Mouse (Mus musculus) limb, embryonic 15.5 days (tissue): ENCODE data around the gene Hist1h2ah. TPM values are rescaled to one million over a fixed set of nuclear protein-coding genes. Genes with fewer than 3 reads are reported as not detected.

Source experiments
- ATAC-seq: fragments of 200-750 bp; cut with Nextera tagmentation; 2 replicates; pipeline ENCODE4 v1.8.0; 2017; ENCODE audit warnings: low read depth, moderate TSS enrichment; ENCODE audit not compliant: insufficient number of reproducible peaks, low FRiP score, low TSS enrichment
- H3K27ac ChIP-seq: fragments of 300-500 bp; sonication (generic); 2 replicates; pipeline ENCODE4 v1.5.1; 2015; ENCODE audit warnings: moderate library complexity, mild to moderate bottlenecking, inconsistent platforms
- H3K27me3 ChIP-seq: fragments of 300-500 bp; sonication (generic); 2 replicates; pipeline ENCODE4 v1.6.1; 2015; ENCODE audit warnings: inconsistent platforms
- H3K36me3 ChIP-seq: fragments of 300-500 bp; sonication (generic); 2 replicates; pipeline ENCODE4 v1.6.1; 2015; ENCODE audit warnings: inconsistent platforms
- H3K4me1 ChIP-seq: fragments of 300-500 bp; sonication (generic); 2 replicates; pipeline ENCODE4 v1.6.1; 2015; ENCODE audit warnings: inconsistent platforms
- H3K4me2 ChIP-seq: fragments of 300-500 bp; sonication (generic); 2 replicates; pipeline ENCODE4 v1.6.1; 2015; ENCODE audit warnings: mild to moderate bottlenecking, inconsistent platforms
- H3K4me3 ChIP-seq: fragments of 300-500 bp; sonication (generic); 2 replicates; pipeline ENCODE4 v1.5.1; 2015; ENCODE audit warnings: mild to moderate bottlenecking, inconsistent platforms
- H3K9ac ChIP-seq: fragments of 300-500 bp; sonication (generic); 2 replicates; pipeline ENCODE4 v1.6.1; 2015; ENCODE audit warnings: inconsistent platforms
- H3K9me3 ChIP-seq: fragments of 300-500 bp; sonication (generic); 2 replicates; pipeline ENCODE4 v1.6.1; 2016; ENCODE audit warnings: inconsistent platforms
- WGBS: fragments of 180-500 bp; shearing (Covaris S2); methylation state at CpG from one replicate; pipeline ENCODE4 v1.1.7; 2015; 5-methylcytosine and 5-hydroxymethylcytosine counted together
- polyA plus RNA-seq: library from polyadenylated mRNA; unstranded; fragments of >200 nt; fragmentation: Nextera tagmentation; extraction: Ambion mirVana; gene quantifications from 2 replicates; pipeline ENCODE4 v1.2.1, GENCODE M21; 2015

Gene Hist1h2ah
- polyA plus RNA-seq, 1 experiment from 2014 or later: 7.2 TPM

GRCm38 (mm10) chr13:22036986-22037385, 1.6 kb upstream of the Hist1h2ah start:
- no peak for ATAC-seq
- no peaks in the 10 kb centered on the region for H3K27me3 ChIP-seq
- peaks cover 28% of the 10 kb centered on the region for H3K4me1 ChIP-seq
- peak overlapping the region; percentile 74 for H3K27ac ChIP-seq
- H3K36me3 ChIP-seq: no peaks in the 10 kb centered on the region
- H3K9me3 ChIP-seq: no peaks in the 10 kb centered on the region
- H3K4me3 ChIP-seq: peak overlapping the region; percentile 43
- H3K9ac ChIP-seq: no peak overlapping the region
- WGBS: 54% methylated on average over 3 of the region's 3 CpGs
- peak overlapping the region; percentile 52; the same call in 1 of the 2 replicates for H3K4me2 ChIP-seq

GRCm38 (mm10) chr13:22036149-22036956, 985 bp upstream of the Hist1h2ah start:
- H3K36me3 ChIP-seq: no peaks in the 10 kb centered on the region
- peak overlapping the region; percentile 74 for H3K27ac ChIP-seq
- peak overlapping the region; percentile 52 for H3K4me2 ChIP-seq
- WGBS: 2% methylated on average over 23 of the region's 23 CpGs
- no peaks in the 10 kb centered on the region for H3K27me3 ChIP-seq
- peak overlapping the region; percentile 43 for H3K4me3 ChIP-seq
- no peak for ATAC-seq
- no peaks in the 10 kb centered on the region for H3K9me3 ChIP-seq
- 0 out of 2 replicates have a peak overlapping the region, but pooled peaks have one; percentile 18 for H3K9ac ChIP-seq
- H3K4me1 ChIP-seq: peaks cover 26% of the 10 kb centered on the region

DNA sequence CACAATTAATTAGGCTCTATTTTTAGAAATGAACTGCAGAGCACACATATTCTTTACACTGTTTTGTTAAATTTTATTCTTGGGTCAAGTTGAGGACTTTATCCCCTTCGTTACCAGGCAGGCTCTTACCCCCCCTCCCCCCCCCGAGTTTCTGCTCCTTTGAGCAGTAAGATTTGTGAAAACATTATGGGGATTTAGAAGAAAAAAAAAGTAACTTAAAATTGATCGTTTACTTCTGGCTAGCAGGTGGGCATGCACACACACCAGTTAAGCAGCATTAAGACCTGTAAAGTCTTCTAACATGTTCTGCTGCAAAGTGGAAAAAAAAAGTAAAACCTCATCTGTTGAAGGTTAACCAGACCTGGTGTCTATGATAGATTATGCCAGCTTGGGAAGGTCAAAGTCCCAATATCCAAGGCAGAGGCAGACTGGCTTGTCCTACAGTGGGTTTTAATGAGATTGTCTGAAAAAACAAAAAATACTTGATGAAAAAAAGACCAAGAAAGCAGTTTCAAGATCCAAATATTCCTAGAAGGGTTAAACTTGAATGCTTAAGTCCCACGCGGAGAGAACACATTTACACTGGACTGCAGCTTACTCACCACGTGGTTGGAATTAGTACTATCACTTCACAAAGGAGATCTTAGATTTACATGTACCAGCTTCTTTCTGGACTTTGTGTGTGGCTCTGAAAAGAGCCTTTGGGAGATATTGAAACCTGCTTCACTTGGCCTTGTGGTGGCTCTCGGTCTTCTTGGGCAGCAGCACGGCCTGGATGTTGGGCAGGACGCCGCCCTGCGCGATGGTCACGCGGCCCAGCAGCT, 713 bp downstream of the Hist1h2ah start:
- H3K36me3 ChIP-seq: no peaks in the 10 kb centered on the region
- H3K27me3 ChIP-seq: no peaks in the 10 kb centered on the region
- under 1% methylated on average over 14 of the region's 14 CpGs for WGBS
- no peaks in the 10 kb centered on the region for H3K9me3 ChIP-seq
- peaks cover 15% of the 10 kb centered on the region for H3K4me1 ChIP-seq
- no peak for ATAC-seq
- peak overlapping the region; percentile 52 for H3K4me2 ChIP-seq
- H3K9ac ChIP-seq: 0 out of 2 replicates have a peak overlapping the region, but pooled peaks have one; percentile 14
- H3K4me3 ChIP-seq: peak overlapping the region; percentile 43
- H3K27ac ChIP-seq: peak overlapping the region; percentile 77

- Histone ChIP-seq H3K27me3 (no peaks in the 10 kb centered on the region), H3K4me2 (peak overlapping the region; percentile 52; the same call in 1 of the 2 replicates), H3K36me3 (no peaks in the 10 kb centered on the region), H3K4me3 (peak overlapping the region; percentile 43; the same call in 1 of the 2 replicates), H3K27ac (no peak overlapping the region), H3K9ac (no peak overlapping the region), H3K4me1 (peaks cover 15% of the 10 kb centered on the region), H3K9me3 (no peaks in the 10 kb centered on the region)
- 40% methylated on average over 5 of the region's 5 CpGs for WGBS
- ATAC-seq: no peak
Observed at GRCm38 (mm10) chr13:22033741-22034442, 1.5 kb downstream of the Hist1h2ah start.

DNA sequence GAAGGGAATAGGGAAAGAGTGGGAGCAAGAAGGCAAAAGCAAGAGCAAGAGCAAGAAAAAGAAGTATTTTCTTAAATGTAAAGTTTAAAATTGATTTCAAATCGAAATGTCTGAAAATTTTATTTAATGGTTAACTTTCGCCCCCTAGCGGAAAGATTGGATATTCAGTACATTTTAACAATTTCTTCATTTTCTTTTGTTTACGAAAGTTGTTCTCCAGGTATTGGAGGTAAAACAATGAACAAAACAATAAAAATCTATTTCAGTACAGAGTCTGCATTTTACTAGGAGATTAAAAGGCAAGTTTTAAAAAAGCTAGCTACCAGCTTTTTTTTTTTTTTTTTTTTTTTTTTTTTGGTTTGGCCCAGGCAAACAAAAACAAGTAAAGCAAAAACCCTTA, 4.9 kb downstream of the Hist1h2ah start:
- 9% methylated on average over 4 of the region's 4 CpGs for WGBS
- no peaks in the 10 kb centered on the region for H3K27me3 ChIP-seq
- ATAC-seq: no peak

GRCm38 (mm10) chr13:22029928-22030327, 5.4 kb downstream of the Hist1h2ah start:
- Histone ChIP-seq H3K27ac (no peak overlapping the region), H3K4me3 (no peak overlapping the region), H3K9ac (no peak overlapping the region), H3K9me3 (no peaks in the 10 kb centered on the region), H3K4me1 (peaks cover 10% of the 10 kb centered on the region), H3K4me2 (no peak overlapping the region), H3K27me3 (no peaks in the 10 kb centered on the region), H3K36me3 (no peaks in the 10 kb centered on the region)
- 37% methylated on average over 8 of the region's 8 CpGs for WGBS
- no peak for ATAC-seq

More for the DNA sequence above, 4.9 kb downstream of the Hist1h2ah start:
- H3K27ac ChIP-seq: no peak overlapping the region
- no peaks in the 10 kb centered on the region for H3K9me3 ChIP-seq
- no peak overlapping the region for H3K4me3 ChIP-seq
- no peak overlapping the region for H3K9ac ChIP-seq
- peaks cover 12% of the 10 kb centered on the region for H3K4me1 ChIP-seq
- H3K36me3 ChIP-seq: no peaks in the 10 kb centered on the region
- no peak overlapping the region for H3K4me2 ChIP-seq

GRCm38 (mm10) chr13:22028673-22029460, 6.5 kb downstream of the Hist1h2ah start:
- peak overlapping the region; percentile 51; the same call in 1 of the 2 replicates for H3K9ac ChIP-seq
- peak; percentile 76 for ATAC-seq
- H3K9me3 ChIP-seq: no peaks in the 10 kb centered on the region
- no peaks in the 10 kb centered on the region for H3K36me3 ChIP-seq
- no peaks in the 10 kb centered on the region for H3K27me3 ChIP-seq
- peak overlapping the region; percentile 51 for H3K4me3 ChIP-seq
- H3K27ac ChIP-seq: peak overlapping the region; percentile 88
- WGBS: 1% methylated on average over 40 of the region's 40 CpGs
- 0 out of 2 replicates have a peak, but pooled peaks cover 4% of the 10 kb centered on the region for H3K4me1 ChIP-seq
- peak overlapping the region; percentile 52 for H3K4me2 ChIP-seq

- Histone ChIP-seq H3K27ac (peak overlapping the region; percentile 44; the same call in 1 of the 2 replicates), H3K4me1 (peaks cover 7% of the 10 kb centered on the region; the same call in 1 of the 2 replicates)
- peak; percentile 60; the same call in 1 of the 2 replicates for ATAC-seq
Observed at GRCm38 (mm10) chr13:22026058-22027031, 9.0 kb downstream of the Hist1h2ah start.

DNA sequence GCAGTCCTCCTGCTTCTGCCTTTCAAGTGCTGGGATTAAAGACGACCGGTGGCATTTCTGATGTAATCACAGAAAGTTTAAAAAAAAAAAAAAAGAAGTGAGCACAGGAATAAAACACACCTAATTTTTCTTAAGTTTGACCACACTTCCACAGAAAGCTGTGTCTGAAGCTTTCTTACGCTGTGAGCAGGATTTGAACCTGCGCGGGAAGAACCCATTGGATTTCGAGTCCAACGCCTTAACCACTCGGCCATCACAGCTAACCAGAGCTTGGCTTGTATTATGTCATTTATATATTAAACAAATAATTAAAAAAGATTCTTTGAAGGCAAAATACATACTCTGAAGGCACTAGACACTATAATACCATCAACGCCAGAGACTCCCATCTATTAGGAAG, 13.1 kb downstream of the Hist1h2ah start:
- Histone ChIP-seq H3K27me3 (peaks cover 32% of the 10 kb centered on the region), H3K9ac (0 out of 2 replicates have a peak overlapping the region, but pooled peaks have one; percentile 10), H3K27ac (no peak overlapping the region), H3K4me2 (peak overlapping the region; percentile 56), H3K4me1 (peaks cover 18% of the 10 kb centered on the region), H3K4me3 (peak overlapping the region; percentile 45), H3K36me3 (no peaks in the 10 kb centered on the region), H3K9me3 (no peaks in the 10 kb centered on the region)
- 1% methylated on average over 9 of the region's 9 CpGs for WGBS
- no peak for ATAC-seq

More at GRCm38 (mm10) chr13:22026058-22027031, 9.0 kb downstream of the Hist1h2ah start:
- H3K36me3 ChIP-seq: no peaks in the 10 kb centered on the region
- peak overlapping the region; percentile 46 for H3K4me3 ChIP-seq
- WGBS: 1% methylated on average over 35 of the region's 35 CpGs
- H3K27me3 ChIP-seq: no peaks in the 10 kb centered on the region
- 0 out of 2 replicates have a peak overlapping the region, but pooled peaks have one; percentile 14 for H3K9ac ChIP-seq
- H3K9me3 ChIP-seq: no peaks in the 10 kb centered on the region
- H3K4me2 ChIP-seq: peak overlapping the region; percentile 52

- no peak for ATAC-seq
- Histone ChIP-seq H3K27me3 (peaks cover 35% of the 10 kb centered on the region), H3K9me3 (no peaks in the 10 kb centered on the region), H3K4me2 (peak overlapping the region; percentile 56), H3K27ac (no peak overlapping the region), H3K4me3 (peak overlapping the region; percentile 45), H3K4me1 (peaks cover 18% of the 10 kb centered on the region), H3K9ac (0 out of 2 replicates have a peak overlapping the region, but pooled peaks have one; percentile 10), H3K36me3 (no peaks in the 10 kb centered on the region)
- under 1% methylated on average over 11 of the region's 11 CpGs for WGBS
Observed at GRCm38 (mm10) chr13:22021581-22021980, 13.8 kb downstream of the Hist1h2ah start.
